Mouse (Mus musculus) layer of hippocampus, adult 2 months (tissue): Measurements from ENCODE around the gene Sptb. TPM values are rescaled to one million over a fixed set of nuclear protein-coding genes. Genes with fewer than 3 reads are reported as not detected.

ENCODE experiments used
- DNase-seq, 2 experiments: peaks; one replicate each; pipeline ENCODE4 v3.0.0; 2022; ENCODE audit warnings: low spot score in 2 of 2
- H3K27ac ChIP-seq: fragments of 200-600 bp; 2 replicates; pipeline ENCODE4 v1.8.1; 2022
- H3K4me3 ChIP-seq: fragments of 200-600 bp; 2 replicates; pipeline ENCODE4 v1.8.1; 2022; ENCODE audit warnings: mild to moderate bottlenecking
- CTCF ChIP-seq: fragments of 200-600 bp; conservative IDR thresholded peaks from 2 replicates; pipeline ENCODE4 v1.8.1; 2022; ENCODE audit warnings: antibody characterized with exemption, mild to moderate bottlenecking, moderate library complexity
- total RNA-seq, 2 experiments: library from RNA; stranded (reverse); gene quantifications; 2 replicates each; pipeline ENCODE4 v1.2.3; 2021

Sptb gene
- total RNA-seq, 2 experiments from 2014 or later, result 134 TPM

DNA sequence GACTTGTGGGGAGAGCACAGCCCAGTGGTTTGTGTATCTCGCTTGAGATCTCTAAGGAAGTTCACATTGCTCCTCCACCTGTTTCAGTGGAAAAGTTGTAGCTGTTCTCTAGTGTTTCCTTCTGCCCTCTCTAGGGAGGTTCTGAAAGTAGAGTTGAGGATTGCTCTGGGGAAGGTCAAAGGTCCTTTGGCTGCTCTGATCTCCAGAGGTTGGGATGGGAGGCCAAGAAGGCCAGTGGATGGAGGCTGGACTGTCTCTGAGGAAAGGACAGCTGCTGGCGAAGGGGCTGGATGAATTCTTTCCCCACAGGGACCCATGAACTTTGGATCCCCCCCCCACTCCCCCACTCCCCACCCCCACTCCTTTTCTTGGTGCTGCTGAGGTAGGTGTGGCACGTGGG lies 156.0 kb downstream of the Sptb start:
- Histone ChIP-seq H3K4me3 (no peak overlapping the region), H3K27ac (no peak overlapping the region)
- no peak for DNase-seq
- no peak for TF ChIP-seq CTCF

DNA sequence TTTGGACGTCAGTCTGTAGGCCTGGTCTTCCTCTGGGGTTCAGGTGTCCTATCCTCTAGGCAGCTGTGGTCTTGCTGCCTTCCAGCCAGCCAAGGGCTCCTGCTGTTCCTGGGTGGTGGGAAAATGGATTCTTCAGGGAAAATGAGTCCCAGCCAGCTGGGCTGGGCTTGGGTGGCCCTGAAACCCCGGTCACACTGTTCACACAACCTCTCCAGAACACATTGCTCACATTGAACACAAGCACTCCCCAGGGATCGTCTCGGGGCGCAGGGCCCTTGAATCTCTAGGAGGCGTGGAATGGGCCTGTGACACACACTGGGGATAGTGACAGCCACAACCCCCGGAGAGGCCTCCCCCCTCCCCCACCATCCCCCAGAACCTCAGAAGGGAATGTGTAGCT lies 156.4 kb downstream of the Sptb start:
- no peak for TF ChIP-seq CTCF
- no peak for DNase-seq
- no peak overlapping the region for H3K27ac ChIP-seq

DNA sequence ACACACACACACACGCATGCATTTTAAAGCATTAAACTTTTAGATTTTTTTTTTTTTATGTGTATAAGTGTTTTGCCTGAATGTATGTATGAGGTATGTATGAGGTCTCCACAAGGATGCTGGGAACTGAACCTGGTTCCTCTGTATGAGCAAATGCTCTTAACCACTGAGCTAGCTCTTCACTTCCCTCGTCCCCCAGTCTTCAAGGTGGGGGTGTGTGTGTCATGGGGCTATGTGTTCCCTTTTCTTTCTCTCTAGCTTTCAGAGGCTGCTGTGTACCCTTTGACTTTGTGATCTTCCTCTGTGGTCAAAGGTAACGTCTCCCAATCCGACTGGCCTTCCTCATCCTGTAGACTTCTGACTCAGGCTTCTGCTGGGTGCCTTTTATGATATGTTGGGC lies 157.4 kb downstream of the Sptb start:
- TF ChIP-seq CTCF, result no peak

More for the DNA sequence above, 156.4 kb downstream of the Sptb start:
- no peak overlapping the region for H3K4me3 ChIP-seq

DNA sequence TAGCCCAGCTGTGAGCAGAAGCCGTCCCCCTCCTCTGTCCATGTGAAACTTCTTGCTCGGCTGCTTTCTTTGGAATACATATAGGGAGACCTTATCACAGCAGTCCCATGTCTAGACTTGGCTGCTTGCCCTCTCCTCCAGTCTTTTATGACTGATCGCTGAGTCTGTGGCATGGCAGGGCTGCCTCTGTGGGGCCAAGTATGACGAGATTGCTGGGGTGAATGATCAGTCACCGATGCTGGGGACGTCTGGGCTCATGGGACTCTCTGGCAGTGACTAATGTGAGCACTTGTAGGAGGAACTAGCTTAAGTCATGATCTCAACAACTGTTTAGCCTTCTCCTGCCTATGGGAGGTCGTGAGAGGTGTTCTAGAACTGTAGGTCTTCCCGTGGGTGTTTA lies 158.0 kb downstream of the Sptb start:
- Histone ChIP-seq H3K27ac (no peak overlapping the region), H3K4me3 (no peak overlapping the region)
- no peak for DNase-seq
- no peak for TF ChIP-seq CTCF

More for the DNA sequence above, 157.4 kb downstream of the Sptb start:
- no peak overlapping the region for H3K4me3 ChIP-seq
- H3K27ac ChIP-seq, result no peak overlapping the region
- no peak for DNase-seq

DNA sequence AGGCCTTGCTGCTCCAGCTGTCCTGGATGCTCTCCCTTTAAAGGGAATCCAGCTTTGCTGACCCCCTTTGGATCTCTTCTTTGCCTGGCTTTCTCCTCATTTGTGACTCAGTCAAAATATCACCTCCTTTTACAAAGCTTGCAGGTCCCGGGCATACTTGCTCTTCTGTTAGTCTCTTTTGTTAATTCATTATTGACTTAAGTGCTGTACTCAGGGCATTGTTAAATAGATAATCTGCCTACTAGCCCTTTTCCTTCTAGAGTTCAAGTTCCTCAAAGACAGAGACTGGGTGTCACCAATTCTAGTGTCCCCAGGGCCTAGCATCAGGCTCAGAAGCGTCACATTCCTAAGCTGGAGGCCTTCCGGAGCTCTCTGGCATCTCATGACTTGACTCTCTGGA lies 161.1 kb downstream of the Sptb start:
- no peak for DNase-seq
- Histone ChIP-seq H3K4me3 (no peak overlapping the region), H3K27ac (peak overlapping the region; percentile 56; the same call in 1 of the 2 replicates)
- no peak for TF ChIP-seq CTCF

DNA sequence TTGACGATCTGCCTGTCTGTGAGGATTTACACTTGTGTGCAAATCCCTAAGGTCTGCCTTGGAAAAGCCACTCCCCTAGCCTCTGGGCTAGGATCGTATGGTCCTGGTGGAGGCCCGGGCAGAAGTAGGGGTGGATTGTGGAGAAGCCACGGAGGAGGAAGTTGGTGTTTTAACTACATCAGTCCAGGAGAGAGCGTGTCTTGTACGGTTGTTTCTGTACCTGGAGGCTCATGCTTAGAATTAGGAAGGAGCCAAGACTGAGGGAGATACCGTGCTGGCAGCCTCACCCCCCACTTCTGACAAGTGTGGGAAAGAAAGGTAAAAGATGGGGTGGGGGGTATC lies 162.3 kb downstream of the Sptb start:
- peak overlapping the region; percentile 94 for H3K27ac ChIP-seq
- peak overlapping the region; percentile 54 for H3K4me3 ChIP-seq
- TF ChIP-seq CTCF, result no peak
- no peak for DNase-seq

DNA sequence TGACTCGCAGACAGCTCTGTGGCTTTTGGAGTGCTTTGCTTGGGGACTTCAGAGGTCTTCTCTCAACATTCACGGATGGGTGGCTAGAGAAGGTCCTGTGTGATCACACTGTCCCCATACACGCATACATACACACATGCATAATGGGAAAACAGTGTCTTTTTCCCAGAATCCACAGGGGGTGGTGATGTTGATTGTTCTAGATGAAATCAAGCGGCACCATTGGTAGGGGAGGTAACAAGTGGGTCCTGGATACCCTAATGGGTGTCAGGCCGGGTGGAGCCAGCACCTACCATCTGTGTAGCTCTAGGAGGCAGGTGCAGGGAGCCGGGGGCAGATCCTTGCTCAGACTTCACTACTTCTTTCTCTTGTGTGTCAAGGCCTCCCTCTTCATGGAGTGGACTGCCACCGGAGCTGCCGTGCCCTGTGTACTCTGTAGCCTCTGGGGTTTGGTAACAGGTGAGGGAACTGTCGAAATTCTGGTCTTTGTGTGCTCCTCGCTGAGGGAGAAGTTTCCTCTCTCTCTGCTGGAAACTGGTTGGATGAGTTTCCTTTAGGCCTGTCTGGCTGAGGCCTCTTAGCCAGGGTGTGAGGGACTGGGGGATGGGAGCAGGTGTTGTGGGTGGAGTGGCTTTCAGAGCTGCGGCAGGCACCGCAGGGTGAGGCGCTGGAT lies 162.8 kb downstream of the Sptb start:
- no peak for TF ChIP-seq CTCF
- DNase-seq, result no peak
- Histone ChIP-seq H3K4me3 (peak overlapping the region; percentile 54), H3K27ac (peak overlapping the region; percentile 94)

DNA sequence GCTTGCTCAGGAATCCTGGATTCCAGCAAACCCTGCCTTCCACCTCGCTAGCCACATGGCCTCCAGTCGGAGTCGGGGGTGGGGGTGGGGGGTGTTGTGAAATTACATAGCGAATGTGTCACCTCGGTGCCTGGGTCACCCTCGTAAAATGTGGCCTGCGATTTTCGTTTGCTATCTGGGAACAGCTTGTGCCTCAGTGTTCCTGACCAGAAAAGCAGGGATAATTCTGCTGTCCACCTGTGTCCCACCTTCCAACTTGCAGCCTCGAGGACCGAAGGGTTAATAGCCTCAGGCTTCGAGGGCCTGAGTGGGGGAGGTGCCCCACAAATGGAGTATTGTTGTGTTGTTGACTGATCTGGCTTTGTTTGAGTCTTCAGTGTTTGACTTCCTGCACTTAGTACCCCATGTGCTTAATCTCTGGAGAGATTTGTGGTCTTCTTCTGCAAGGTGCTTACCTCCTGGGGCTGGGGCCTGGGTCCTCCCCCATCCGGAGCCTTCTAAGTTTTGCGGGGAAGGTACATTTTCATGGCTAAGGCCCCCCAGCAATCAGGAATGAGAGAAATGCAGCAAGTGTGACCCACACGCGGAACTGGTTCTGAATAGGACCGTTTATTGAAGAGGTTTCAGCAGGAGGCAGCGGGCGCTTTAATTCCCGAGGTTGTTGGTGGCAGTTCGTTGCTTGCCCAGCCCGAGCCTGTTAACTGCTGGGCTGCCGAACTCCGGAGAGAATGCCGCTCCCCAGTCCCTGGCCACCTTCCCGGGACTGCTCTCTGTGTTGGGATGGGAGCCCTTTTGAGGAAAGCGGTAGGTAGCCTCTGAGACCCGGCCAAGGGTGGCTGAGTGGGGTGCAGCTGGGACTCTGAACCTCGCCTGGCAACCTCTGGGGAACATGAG lies 163.7 kb downstream of the Sptb start:
- Histone ChIP-seq H3K27ac (peak overlapping the region; percentile 94), H3K4me3 (peak overlapping the region; percentile 54)
- no peak for TF ChIP-seq CTCF
- peak; percentile 44 to 49 for DNase-seq

DNA sequence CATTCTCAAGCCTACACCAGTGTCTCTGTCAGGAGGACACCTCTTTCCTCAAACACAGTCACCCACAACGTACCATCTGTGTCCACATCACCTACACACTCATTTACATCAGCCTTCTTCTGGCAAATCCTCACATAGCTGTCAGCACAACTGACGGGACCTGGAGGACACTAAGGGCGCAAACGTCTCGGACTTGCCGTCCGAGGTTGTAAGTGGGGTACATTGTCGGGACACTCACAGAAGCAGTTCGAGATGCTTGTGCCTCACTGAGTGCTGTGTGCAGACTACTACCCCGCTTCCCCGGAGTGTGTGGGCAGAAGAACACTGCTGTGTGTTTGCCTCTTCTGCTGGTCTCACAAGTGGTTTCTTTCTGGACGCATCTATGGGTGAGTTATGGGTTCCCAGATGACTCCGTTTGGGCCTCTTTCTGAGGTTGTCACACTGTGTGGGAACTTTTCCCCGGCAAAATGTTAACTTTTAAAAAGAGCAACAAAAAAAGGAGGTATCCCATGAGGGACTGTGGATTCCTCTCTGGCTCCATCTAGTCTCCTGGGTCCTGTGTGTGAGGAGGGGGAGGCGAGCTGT lies 164.5 kb downstream of the Sptb start:
- no peak for DNase-seq
- TF ChIP-seq CTCF, result no peak
- H3K4me3 ChIP-seq, result peak overlapping the region; percentile 54; the same call in 1 of the 2 replicates
- H3K27ac ChIP-seq, result peak overlapping the region; percentile 94

DNA sequence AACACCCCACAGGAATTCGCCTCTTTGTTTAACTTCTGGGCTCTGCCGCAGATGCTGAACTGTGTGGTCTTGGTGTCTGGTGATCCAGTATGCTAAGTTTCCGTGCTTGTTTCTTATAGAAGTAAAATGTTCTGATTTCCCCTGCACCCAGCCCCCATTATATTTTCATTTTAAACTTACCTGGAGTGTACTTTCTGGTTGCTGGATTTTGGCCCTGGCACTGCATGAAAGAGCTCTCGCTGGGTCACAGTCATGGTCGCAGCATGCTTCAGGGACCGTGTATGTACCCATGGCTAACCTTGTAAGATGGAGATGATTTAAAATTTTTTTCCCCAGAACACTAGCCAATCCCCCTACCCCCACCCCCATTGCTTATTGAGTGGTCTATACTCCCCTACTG lies 168.5 kb downstream of the Sptb start:
- H3K4me3 ChIP-seq, result no peak overlapping the region
- H3K27ac ChIP-seq, result no peak overlapping the region
- DNase-seq, result no peak
- TF ChIP-seq CTCF, result no peak

DNA sequence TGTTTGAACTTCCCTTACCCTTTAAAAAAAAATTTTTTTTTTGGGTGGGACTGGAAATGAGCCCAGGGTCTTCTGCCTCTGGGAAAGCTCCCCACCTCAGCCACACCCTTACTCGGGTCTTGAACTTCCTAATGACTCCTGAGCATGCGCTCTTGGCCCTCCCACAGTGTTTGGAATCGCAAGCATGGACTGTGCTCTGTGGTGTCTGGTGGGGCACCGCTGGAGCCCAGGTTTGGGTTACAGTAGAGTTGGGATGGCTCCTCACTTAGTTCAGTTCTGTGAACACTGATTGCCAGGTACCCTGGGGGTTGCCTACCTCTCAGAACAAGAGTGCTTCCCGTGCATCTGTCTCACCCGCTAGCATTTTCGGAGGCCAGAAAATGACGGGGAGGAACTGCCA lies 168.9 kb downstream of the Sptb start:
- no peak for TF ChIP-seq CTCF
- no peak overlapping the region for H3K4me3 ChIP-seq
- no peak overlapping the region for H3K27ac ChIP-seq
- DNase-seq, result no peak

DNA sequence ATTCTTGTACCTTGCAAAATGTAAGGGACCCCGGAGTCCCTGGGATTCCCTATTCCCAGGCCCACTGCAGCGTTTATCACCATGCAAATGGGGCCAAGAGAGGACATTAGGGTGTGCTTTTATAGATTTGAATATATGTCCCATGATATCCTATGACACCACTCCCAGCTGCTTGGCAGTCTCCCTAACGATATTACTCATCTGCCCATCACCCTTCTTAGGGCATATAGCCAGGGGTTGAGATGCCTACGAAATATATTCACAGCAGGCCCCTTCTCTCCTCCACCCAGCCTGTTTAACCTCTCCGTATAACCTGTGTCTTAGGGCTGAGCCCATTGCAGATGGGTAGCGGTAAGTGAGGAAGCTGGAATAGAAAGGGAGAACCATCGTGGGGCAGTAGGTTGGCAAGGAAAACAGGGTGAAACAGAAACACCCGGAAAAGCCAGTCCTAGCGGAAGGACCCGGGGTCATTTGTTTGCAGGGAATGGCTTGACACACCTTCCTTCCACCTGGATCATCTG lies 169.6 kb downstream of the Sptb start:
- Histone ChIP-seq H3K27ac (peak overlapping the region; percentile 7; the same call in 1 of the 2 replicates), H3K4me3 (no peak overlapping the region)
- DNase-seq, result no peak
- no peak for TF ChIP-seq CTCF

DNA sequence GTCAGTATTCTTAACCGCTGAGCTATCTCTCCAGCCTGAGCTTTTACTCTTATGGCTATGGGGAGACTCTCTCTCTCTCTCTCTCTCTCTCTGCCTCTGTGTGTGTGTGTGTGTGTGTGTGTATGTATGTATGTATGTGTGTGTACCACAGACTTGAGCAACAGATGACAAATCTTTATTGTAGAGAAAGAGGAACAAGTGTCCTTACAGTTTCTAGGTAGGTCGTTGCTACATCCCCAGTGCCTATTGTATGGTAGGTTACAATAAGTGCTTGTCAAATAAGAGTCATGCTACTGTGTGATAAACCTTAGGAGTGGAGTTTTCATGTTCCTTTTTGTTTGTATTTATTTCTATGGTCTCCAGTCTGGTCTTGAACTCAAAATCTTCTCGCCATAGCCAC lies 170.2 kb downstream of the Sptb start:
- no peak for DNase-seq
- H3K4me3 ChIP-seq, result no peak overlapping the region
- no peak for TF ChIP-seq CTCF
- no peak overlapping the region; the same call in 1 of the 2 replicates for H3K27ac ChIP-seq
